Mouse (Mus musculus) stomach, postnatal 0 days (tissue): ENCODE results near the gene Wfdc15b. TPM values are rescaled to one million over a fixed set of nuclear protein-coding genes. Genes with fewer than 3 reads are reported as not detected.

ENCODE experiments used
- ATAC-seq: fragments of 200-750 bp; cut with Nextera tagmentation; 2 replicates; pipeline ENCODE4 v1.8.0; 2017; ENCODE audit not compliant: low FRiP score, low TSS enrichment
- DNase-seq: peaks from one replicate; pipeline ENCODE4 v3.0.0-alpha.2; 2016; ENCODE audit warnings: low spot score
- H3K27ac ChIP-seq: fragments of 300-500 bp; sonication (generic); replicated peaks from 2 replicates; pipeline ENCODE4 v1.5.1; 2014; ENCODE audit warnings: mild to moderate bottlenecking, control low read depth
- H3K27me3 ChIP-seq: fragments of 300-500 bp; sonication (generic); 2 replicates; pipeline ENCODE4 v1.6.1; 2014; ENCODE audit warnings: low read length; ENCODE audit not compliant: control insufficient read depth, insufficient read depth
- H3K36me3 ChIP-seq: fragments of 300-500 bp; sonication (generic); 2 replicates; pipeline ENCODE4 v1.6.1; 2014; ENCODE audit warnings: low read length, mixed read lengths; ENCODE audit not compliant: control insufficient read depth, insufficient read depth
- H3K4me1 ChIP-seq: fragments of 300-500 bp; sonication (generic); replicated peaks from 2 replicates; pipeline ENCODE4 v1.6.1; 2014; ENCODE audit warnings: antibody characterized with exemption; ENCODE audit not compliant: control insufficient read depth, insufficient read depth
- H3K4me2 ChIP-seq: fragments of 300-500 bp; sonication (generic); replicated peaks from 2 replicates; pipeline ENCODE4 v1.6.1; 2014; ENCODE audit warnings: low read depth, mild to moderate bottlenecking, control low read depth, moderate library complexity
- H3K4me3 ChIP-seq: fragments of 300-500 bp; sonication (generic); 2 replicates; pipeline ENCODE4 v1.5.1; 2014; ENCODE audit warnings: low read depth, low read length, control low read depth
- H3K9ac ChIP-seq: fragments of 300-500 bp; sonication (generic); 2 replicates; pipeline ENCODE4 v1.6.1; 2014; ENCODE audit warnings: mild to moderate bottlenecking, low read length, control low read depth, mixed read lengths
- H3K9me3 ChIP-seq: fragments of 300-500 bp; sonication (generic); 2 replicates; pipeline ENCODE4 v1.6.1; 2016; ENCODE audit warnings: low read length; ENCODE audit not compliant: control insufficient read depth
- CTCF ChIP-seq: IDR thresholded peaks from 2 replicates; pipeline ENCODE4 v1.5.1; 2016; ENCODE audit warnings: antibody characterized with exemption, low read depth, mild to moderate bottlenecking, moderate library complexity
- EP300 ChIP-seq: optimal IDR thresholded peaks from 2 replicates; pipeline ENCODE3; 2016; ENCODE audit warnings: antibody characterized with exemption
- WGBS: fragments of 180-500 bp; shearing (Covaris S2); extraction: QIAGEN DNeasy Blood & Tissue Kit; methylation state at CpG from one replicate; pipeline ENCODE4 v1.1.7; 2014; 5-methylcytosine and 5-hydroxymethylcytosine counted together
- polyA plus RNA-seq: library from polyadenylated mRNA; unstranded; fragments of >200 nt; fragmentation: Nextera tagmentation; extraction: Ambion mirVana; gene quantifications from 2 replicates; pipeline ENCODE4 v1.2.1, GENCODE M21; 2015

Gene Wfdc15b
- polyA plus RNA-seq, 1 experiment from 2014 or later, result 16.2 TPM

DNA sequence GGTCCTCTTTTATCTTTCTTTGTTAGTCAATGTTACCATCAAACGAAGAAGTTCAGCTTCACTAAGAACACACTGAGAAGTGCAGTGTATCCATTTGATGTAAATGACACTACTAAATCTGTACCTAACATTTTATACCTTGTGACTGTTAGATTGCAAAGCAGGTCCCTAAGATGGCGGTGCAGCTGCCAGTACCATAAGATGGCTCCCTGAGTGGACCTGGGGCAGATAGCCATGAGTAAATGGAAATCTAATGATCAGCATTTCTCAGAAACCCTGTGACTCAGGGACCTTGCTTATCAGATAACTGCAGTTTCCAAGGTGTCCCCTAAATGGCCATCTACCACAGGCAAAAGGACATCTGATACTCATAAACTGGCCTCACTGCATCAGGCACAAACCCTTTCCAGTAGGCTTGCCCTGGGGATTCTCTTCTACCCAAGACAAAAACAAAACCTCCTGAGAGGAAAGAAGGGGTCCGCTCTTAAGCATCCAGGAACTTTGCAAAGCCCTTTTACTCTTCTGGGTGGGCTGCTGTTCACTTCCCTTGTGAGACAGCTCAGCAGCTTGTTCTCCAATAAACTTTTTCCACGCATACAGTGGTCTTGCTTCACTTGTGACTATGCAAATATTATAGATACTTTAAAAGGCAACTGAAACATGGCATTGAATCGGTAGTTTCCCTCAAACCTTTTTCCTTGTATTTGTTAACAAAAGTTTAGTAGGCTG is 25.3 kb downstream of the Wfdc15b start:
- no peak overlapping the region for H3K27ac ChIP-seq
- no peak overlapping the region for H3K4me2 ChIP-seq
- DNase-seq, result no peak
- 84% methylated on average over 5 of the region's 5 CpGs for WGBS
- H3K4me1 ChIP-seq, result no peaks in the 10 kb centered on the region
- no peak for TF ChIP-seq EP300
- TF ChIP-seq CTCF, result no peak
- no peak overlapping the region for H3K4me3 ChIP-seq
- no peak overlapping the region for H3K9ac ChIP-seq
- no peak for ATAC-seq
- no peaks in the 10 kb centered on the region for H3K36me3 ChIP-seq
- no peaks in the 10 kb centered on the region for H3K27me3 ChIP-seq
- no peaks in the 10 kb centered on the region for H3K9me3 ChIP-seq

DNA sequence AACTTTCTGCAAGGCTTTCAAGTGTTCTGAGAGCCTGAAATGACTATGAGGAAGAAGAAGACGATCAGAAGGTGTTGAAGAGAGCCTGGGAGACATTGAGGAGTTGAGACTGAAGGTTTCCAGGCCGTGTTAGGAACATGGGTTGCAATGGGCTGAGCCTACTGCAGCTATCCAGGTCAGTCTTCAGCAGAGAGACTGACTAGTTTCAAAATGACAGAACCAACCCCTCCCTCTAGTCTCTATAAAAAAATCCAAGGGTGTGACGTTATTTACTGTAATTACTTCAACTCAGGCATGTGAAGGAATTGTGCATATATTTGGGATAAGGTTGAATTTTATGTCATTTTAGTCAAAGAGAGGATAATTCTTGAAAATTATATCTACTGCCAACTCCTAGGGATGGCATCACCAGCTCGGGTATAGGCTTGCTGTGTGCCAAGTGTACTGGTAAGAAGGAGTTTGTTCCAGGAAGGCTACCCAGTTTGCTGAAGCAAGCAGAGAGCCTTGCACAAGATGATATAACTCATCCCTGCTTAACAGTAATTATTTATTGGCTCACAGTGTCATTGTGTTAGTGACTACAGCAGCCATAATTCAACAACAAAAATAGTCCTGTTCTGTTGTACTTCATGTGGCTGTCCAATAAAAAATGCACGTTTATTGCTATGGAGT is 26.4 kb downstream of the Wfdc15b start:
- Histone ChIP-seq H3K9ac (no peak overlapping the region), H3K36me3 (no peaks in the 10 kb centered on the region), H3K9me3 (no peaks in the 10 kb centered on the region), H3K4me2 (no peak overlapping the region), H3K27ac (no peak overlapping the region), H3K4me1 (no peaks in the 10 kb centered on the region), H3K4me3 (no peak overlapping the region), H3K27me3 (no peaks in the 10 kb centered on the region)
- ATAC-seq (no peak), DNase-seq (no peak)
- TF ChIP-seq EP300, result no peak
- TF ChIP-seq CTCF, result no peak
- 65% methylated on average over 5 of the region's 5 CpGs for WGBS

- no peaks in the 10 kb centered on the region for H3K36me3 ChIP-seq
- H3K4me3 ChIP-seq, result no peak overlapping the region
- H3K27me3 ChIP-seq, result no peaks in the 10 kb centered on the region
- ATAC-seq (peak; percentile 61), DNase-seq (no peak)
- H3K4me1 ChIP-seq, result no peaks in the 10 kb centered on the region
- no peak overlapping the region for H3K9ac ChIP-seq
- no peaks in the 10 kb centered on the region for H3K9me3 ChIP-seq
- H3K27ac ChIP-seq, result no peak overlapping the region
- H3K4me2 ChIP-seq, result no peak overlapping the region
- no peak for TF ChIP-seq EP300
- TF ChIP-seq CTCF, result no peak
Measured at GRCm38 (mm10) chr2:164192279-164192678, 29.2 kb downstream of the Wfdc15b start.

GRCm38 (mm10) chr2:164190576-164190975 is 30.9 kb downstream of the Wfdc15b start, which contains the start of gene Wfdc12:
Wfdc12 (minus strand) TSS chr2:164190608.
- Histone ChIP-seq H3K27me3 (no peaks in the 10 kb centered on the region), H3K4me3 (no peak within 1 kb of the TSS), H3K4me1 (no peaks in the 10 kb centered on the region), H3K9ac (no peak within 1 kb of the TSS), H3K9me3 (no peaks in the 10 kb centered on the region), H3K36me3 (no peaks in the 10 kb centered on the region), H3K4me2 (no peak within 1 kb of the TSS), H3K27ac (no peak within 1 kb of the TSS)
- TF ChIP-seq CTCF (no peak), EP300 (no peak)
- no peak for DNase-seq
- 69% methylated on average over 6 of the region's 6 CpGs for WGBS
- ATAC-seq, result no peak

DNA sequence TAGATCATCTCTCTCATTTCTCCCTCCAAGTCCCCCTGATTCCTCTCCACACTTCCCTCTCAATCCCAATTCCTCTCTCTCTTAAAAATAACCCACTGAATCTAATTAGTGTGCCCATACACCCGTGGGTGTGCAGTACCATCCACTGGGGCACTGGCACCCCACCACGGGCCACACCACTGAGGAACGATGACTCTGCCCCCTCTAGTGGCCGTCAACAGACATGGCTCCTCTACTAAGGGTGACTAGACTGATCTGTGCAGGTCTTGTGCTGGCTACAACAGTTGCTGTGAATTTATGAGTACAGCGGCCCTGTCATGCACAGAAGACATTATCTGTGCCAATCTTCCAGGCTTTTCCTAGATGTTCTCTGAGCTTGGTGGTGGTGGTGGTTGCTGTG is 32.7 kb downstream of the Wfdc15b start:
- 31% methylated on average over 5 of the region's 5 CpGs for WGBS
- no peaks in the 10 kb centered on the region for H3K9me3 ChIP-seq
- ATAC-seq (no peak), DNase-seq (no peak)
- H3K4me1 ChIP-seq, result no peaks in the 10 kb centered on the region
- TF ChIP-seq CTCF (peak; percentile 71), EP300 (no peak)
- H3K9ac ChIP-seq, result no peak overlapping the region
- H3K36me3 ChIP-seq, result no peaks in the 10 kb centered on the region
- H3K27me3 ChIP-seq, result no peaks in the 10 kb centered on the region
- H3K27ac ChIP-seq, result no peak overlapping the region
- H3K4me3 ChIP-seq, result no peak overlapping the region
- no peak overlapping the region for H3K4me2 ChIP-seq

DNA sequence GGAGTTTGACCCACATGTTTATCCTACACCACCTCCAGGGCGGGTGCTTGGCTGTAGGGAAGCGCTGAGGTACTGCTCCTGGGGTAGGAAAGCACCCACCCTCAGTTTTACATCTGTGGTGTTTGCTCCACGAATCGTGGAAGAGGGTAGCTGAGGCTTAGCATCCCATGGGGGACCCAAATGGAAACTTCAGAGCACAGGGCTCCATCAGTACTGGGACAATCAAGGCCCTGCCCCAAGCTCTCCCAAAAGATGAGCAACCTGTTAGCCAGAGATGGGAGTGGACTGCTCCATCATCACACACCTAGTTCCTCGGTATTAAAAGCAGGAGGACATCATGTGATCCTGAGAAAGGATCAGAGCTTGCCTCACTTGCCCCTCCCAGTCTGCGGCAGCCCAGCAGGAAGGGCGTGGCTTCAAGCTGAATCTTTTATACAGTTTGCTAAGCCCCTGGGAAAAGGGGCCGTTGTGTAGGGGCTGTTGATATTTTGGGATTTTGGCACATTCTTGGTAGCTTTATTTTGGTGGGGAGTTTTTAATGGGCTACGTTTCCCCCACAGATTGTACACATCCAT is 37.2 kb downstream of the Wfdc15b start:
- TF ChIP-seq EP300 (no peak), CTCF (no peak)
- Histone ChIP-seq H3K4me1 (no peaks in the 10 kb centered on the region), H3K9me3 (no peaks in the 10 kb centered on the region), H3K27me3 (no peaks in the 10 kb centered on the region), H3K36me3 (no peaks in the 10 kb centered on the region), H3K4me3 (no peak overlapping the region), H3K9ac (no peak overlapping the region), H3K27ac (no peak overlapping the region; the same call in 1 of the 2 replicates), H3K4me2 (no peak overlapping the region)
- no peak for ATAC-seq
- 33% methylated on average over 9 of the region's 9 CpGs for WGBS
- no peak for DNase-seq
